In the genomic region with DNA sequence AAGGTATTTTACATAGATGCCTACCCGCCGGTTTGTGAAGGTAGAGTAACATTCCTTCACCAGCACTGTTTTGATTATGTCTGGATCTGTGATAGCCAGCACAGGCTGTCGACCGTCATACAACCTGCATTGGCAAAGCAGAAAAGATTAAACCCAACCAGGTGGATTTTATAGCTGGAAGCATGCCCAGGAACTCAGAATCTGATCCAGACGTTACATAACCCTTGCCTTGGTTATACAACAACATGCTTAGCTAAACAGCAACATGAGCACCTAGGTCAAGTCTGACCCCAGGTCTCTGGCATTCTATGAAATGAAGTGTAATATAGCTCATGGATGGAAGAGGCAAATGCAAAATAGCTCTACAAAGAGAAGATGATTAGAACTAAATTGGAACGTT, we compare ENCODE assay signal across 20 mouse cellular contexts. TPM values are rescaled to one million over a fixed set of nuclear protein-coding genes. Genes with fewer than 3 reads are reported as not detected.
DNase-seq lines count a peak whose midpoint lies in the region; ATAC-seq and TF ChIP-seq lines count a peak whose summit lies in the region.
"Had no signal": no experiment of that assay in that cellular context is flagged by ENCODE, and none has a peak within 500 bp of the region (broad histone marks: within the 10 kb centered on the region; RNA-seq: fewer than 3 reads in every experiment).

No protein-coding gene starts in this region.

- no peak overlapping the region for H3K4me3 ChIP-seq in kidney, embryonic 14.5 days (ENCODE audit: low read length)
- H3K4me3 ChIP-seq in hindbrain, embryonic 12.5 days: no peak overlapping the region
- H3K4me3 ChIP-seq in thymus, adult 2 months (ENCODE audit: control insufficient read depth, insufficient read depth, low read length): no peak overlapping the region
- H3K4me3 ChIP-seq: erythroblast, embryonic 14.5 days; heart, embryonic 13.5 days; hindbrain, embryonic 10.5 days; layer of hippocampus, adult 2 months; left cerebral cortex, adult 2 months; neural tube, embryonic 13.5 days had no signal

- DNase-seq in kidney, adult 18-20 months: peak; percentile 58
- DNase-seq in cerebellum, adult 18-20 months: peak; percentile 49 to 58
- peak; percentile 77 for DNase-seq in cerebellum, adult 9-11 months
- peak; percentile 75 for DNase-seq in kidney, postnatal 14 days
- no peak for DNase-seq in thymus, adult 2 months
- no peak for DNase-seq in right cerebral cortex, postnatal 25 days
- DNase-seq: gastrocnemius, postnatal 14 days had no signal

- no peaks in the 10 kb centered on the region for H3K9me3 ChIP-seq in kidney, embryonic 14.5 days (ENCODE audit: control insufficient read depth, low read length)
- H3K9me3 ChIP-seq in hindbrain, embryonic 12.5 days (replicated peaks): no peaks in the 10 kb centered on the region
- H3K9me3 ChIP-seq: G1E; heart, embryonic 13.5 days; hindbrain, embryonic 10.5 days; neural tube, embryonic 13.5 days had no signal

- no peak for TF ChIP-seq POLR2A in thymus, adult 2 months (IDR thresholded peaks at IDR 0.05; ENCODE audit: control insufficient read depth, extremely low read depth, insufficient read depth, low read length, poor library complexity)

- 72% methylated on average over 6 of the region's 6 CpGs for WGBS in kidney, embryonic 14.5 days
- WGBS in hindbrain, embryonic 12.5 days: 82% methylated on average over 6 of the region's 6 CpGs
- WGBS in thymus, adult 2 months: 78% methylated on average over 6 of the region's 6 CpGs

- no peak for ATAC-seq in kidney, embryonic 14.5 days (ENCODE audit: low FRiP score, low TSS enrichment)
- ATAC-seq in hindbrain, embryonic 12.5 days (ENCODE audit: low FRiP score): no peak
- ATAC-seq: inflammation-experienced regulatory T-cells, adult 6 months had no signal

- H3K36me3 ChIP-seq in kidney, embryonic 14.5 days (ENCODE audit: control insufficient read depth, insufficient read depth, low read length): no peaks in the 10 kb centered on the region
- H3K36me3 ChIP-seq in hindbrain, embryonic 12.5 days: no peaks in the 10 kb centered on the region
- H3K36me3 ChIP-seq in thymus, adult 2 months (ENCODE audit: control insufficient read depth, insufficient read depth, low read length): no peaks in the 10 kb centered on the region
- H3K36me3 ChIP-seq: G1E; heart, embryonic 13.5 days; hindbrain, embryonic 10.5 days; neural tube, embryonic 13.5 days had no signal

- H3K27ac ChIP-seq in kidney, embryonic 14.5 days (ENCODE audit: low read depth, low read length): no peak overlapping the region
- H3K27ac ChIP-seq in hindbrain, embryonic 12.5 days: no peak overlapping the region
- no peak overlapping the region for H3K27ac ChIP-seq in thymus, adult 2 months (ENCODE audit: control insufficient read depth, insufficient read depth, low read length)
- H3K27ac ChIP-seq: heart, embryonic 13.5 days; hindbrain, embryonic 10.5 days; layer of hippocampus, adult 2 months; left cerebral cortex, adult 2 months; neural tube, embryonic 13.5 days had no signal

- no peak overlapping the region for H3K4me2 ChIP-seq in kidney, embryonic 14.5 days (replicated peaks; ENCODE audit: low read depth, low read length)
- H3K4me2 ChIP-seq in hindbrain, embryonic 12.5 days (replicated peaks): no peak overlapping the region
- H3K4me2 ChIP-seq: heart, embryonic 13.5 days; neural tube, embryonic 13.5 days had no signal

- no peak for TF ChIP-seq CTCF in thymus, adult 2 months (IDR thresholded peaks at IDR 0.05; ENCODE audit: borderline replicate concordance, control insufficient read depth, extremely low read depth, insufficient read depth, low read length, poor library complexity)

- no peaks in the 10 kb centered on the region for H3K27me3 ChIP-seq in kidney, embryonic 14.5 days (ENCODE audit: control insufficient read depth, insufficient read depth, low read length)
- no peaks in the 10 kb centered on the region for H3K27me3 ChIP-seq in hindbrain, embryonic 12.5 days
- no peaks in the 10 kb centered on the region for H3K27me3 ChIP-seq in thymus, adult 2 months (ENCODE audit: control insufficient read depth, insufficient read depth, low read length)
- H3K27me3 ChIP-seq: neural tube, embryonic 13.5 days had no signal

- H3K4me1 ChIP-seq in kidney, embryonic 14.5 days (ENCODE audit: control insufficient read depth, insufficient read depth, low read length): no peaks in the 10 kb centered on the region
- no peaks in the 10 kb centered on the region for H3K4me1 ChIP-seq in hindbrain, embryonic 12.5 days
- H3K4me1 ChIP-seq in thymus, adult 2 months (replicated peaks; ENCODE audit: control insufficient read depth, insufficient read depth, low read length): no peaks in the 10 kb centered on the region
- H3K4me1 ChIP-seq: heart, embryonic 13.5 days; hindbrain, embryonic 10.5 days; neural tube, embryonic 13.5 days had no signal

- H3K9ac ChIP-seq in kidney, embryonic 14.5 days (ENCODE audit: low read depth, low read length): no peak overlapping the region
- H3K9ac ChIP-seq in hindbrain, embryonic 12.5 days: no peak overlapping the region
- H3K9ac ChIP-seq: heart, embryonic 13.5 days; neural tube, embryonic 13.5 days had no signal

RNA-seq across cellular contexts. Expression of gene Cyp3a13, which starts 5.9 kb away (rescaled TPM):
- polyA plus RNA-seq in kidney, embryonic 14.5 days (2014; fragmentation: Nextera tagmentation; extraction: Ambion mirVana): not detected in 2 replicates
- polyA plus RNA-seq in hindbrain, embryonic 12.5 days (2016; fragmentation: Nextera tagmentation; extraction: Ambion mirVana): not detected in 2 replicates
- 0.17 and 0.26 TPM in 2 replicates for polyA plus RNA-seq in thymus, adult 2 months (2012; rRNA removed)
- polyA plus RNA-seq: erythroblast, embryonic 14.5 days; G1E; heart, embryonic 13.5 days; hindbrain, embryonic 10.5 days; inflammation-experienced regulatory T-cells, adult 6 months; limb, embryonic 11.5 days; neural tube, embryonic 13.5 days had no signal

RNA-seq across cellular contexts. Expression of gene Pilrb2, which starts 43.9 kb away (rescaled TPM):
- 0.61 and 0.76 TPM in 2 replicates for polyA plus RNA-seq in kidney, embryonic 14.5 days (2014; fragmentation: Nextera tagmentation; extraction: Ambion mirVana)
- polyA plus RNA-seq in hindbrain, embryonic 12.5 days (2016; fragmentation: Nextera tagmentation; extraction: Ambion mirVana): not detected in 2 replicates
- polyA plus RNA-seq in thymus, adult 2 months (2012; rRNA removed): 8.7 and 11.4 TPM in 2 replicates
- polyA plus RNA-seq: erythroblast, embryonic 14.5 days; inflammation-experienced regulatory T-cells, adult 6 months; limb, embryonic 11.5 days had no signal

RNA-seq across cellular contexts. Expression of gene Gjc3, which starts 47.3 kb away (rescaled TPM):
- not detected in 2 replicates for polyA plus RNA-seq in kidney, embryonic 14.5 days (2014; fragmentation: Nextera tagmentation; extraction: Ambion mirVana)
- 0.17 and 0.74 TPM in 2 replicates for polyA plus RNA-seq in hindbrain, embryonic 12.5 days (2016; fragmentation: Nextera tagmentation; extraction: Ambion mirVana)
- 0.03 and 0.09 TPM in 2 replicates for polyA plus RNA-seq in thymus, adult 2 months (2012; rRNA removed)
- polyA plus RNA-seq: erythroblast, embryonic 14.5 days; G1E; inflammation-experienced regulatory T-cells, adult 6 months; limb, embryonic 11.5 days; liver, embryonic 16.5 days; thymus, postnatal 0 days had no signal

RNA-seq across cellular contexts. Expression of gene Pilrb1, which starts 57.6 kb away (rescaled TPM):
- 0.31 and 0.84 TPM in 2 replicates for polyA plus RNA-seq in kidney, embryonic 14.5 days (2014; fragmentation: Nextera tagmentation; extraction: Ambion mirVana)
- not detected in 2 replicates for polyA plus RNA-seq in hindbrain, embryonic 12.5 days (2016; fragmentation: Nextera tagmentation; extraction: Ambion mirVana)
- polyA plus RNA-seq in thymus, adult 2 months (2012; rRNA removed): 9.5 and 10.1 TPM in 2 replicates
- polyA plus RNA-seq: erythroblast, embryonic 14.5 days; G1E; hindbrain, embryonic 10.5 days; neural tube, embryonic 13.5 days had no signal

Comparison
In these comparisons a context has a peak if more than half of its experiments do, and no peak if none do; other contexts are left out.
1. DNase-seq: peak in kidney, adult 18-20 months (single experiment), cerebellum, adult 18-20 months (2 of 2), cerebellum, adult 9-11 months (single experiment) and kidney, postnatal 14 days (single experiment); none in thymus, adult 2 months (single experiment) and right cerebral cortex, postnatal 25 days (single experiment).